Mouse (Mus musculus) heart, postnatal 0 days (tissue): ENCODE data around the gene Pou2f2. TPM values are rescaled to one million over a fixed set of nuclear protein-coding genes. Genes with fewer than 3 reads are reported as not detected.

Experiments
- ATAC-seq: fragments of 200-750 bp; cut with Nextera tagmentation; 2 replicates; pipeline ENCODE4 v1.8.0; 2017; ENCODE audit warnings: low read depth, moderate number of reproducible peaks, moderate library complexity; ENCODE audit not compliant: insufficient read depth
- DNase-seq: peaks from one replicate; pipeline ENCODE4 v3.0.0-alpha.2; 2016; ENCODE audit warnings: low spot score
- H3K27ac ChIP-seq: fragments of 300-500 bp; sonication (generic); 2 replicates; pipeline ENCODE4 v1.5.1; 2014; ENCODE audit warnings: low read depth, mild to moderate bottlenecking
- H3K27me3 ChIP-seq: fragments of 300-500 bp; sonication (generic); 2 replicates; pipeline ENCODE4 v1.6.1; 2014; ENCODE audit warnings: low read length, mixed read lengths; ENCODE audit not compliant: control insufficient read depth, insufficient read depth
- H3K36me3 ChIP-seq: fragments of 300-500 bp; sonication (generic); replicated peaks from 2 replicates; pipeline ENCODE4 v1.6.1; 2014; ENCODE audit warnings: low read length, mixed read lengths; ENCODE audit not compliant: control insufficient read depth, insufficient read depth
- H3K4me1 ChIP-seq: fragments of 300-500 bp; sonication (generic); 2 replicates; pipeline ENCODE4 v1.6.1; 2014; ENCODE audit warnings: antibody characterized with exemption; ENCODE audit not compliant: control insufficient read depth, insufficient read depth
- H3K4me2 ChIP-seq: fragments of 300-500 bp; sonication (generic); 2 replicates; pipeline ENCODE4 v1.6.1; 2014; ENCODE audit warnings: low read depth, mild to moderate bottlenecking, low read length, moderate library complexity
- H3K4me3 ChIP-seq: fragments of 300-500 bp; sonication (generic); 2 replicates; pipeline ENCODE4 v1.5.1; 2014; ENCODE audit warnings: low read depth, low read length
- H3K9ac ChIP-seq: fragments of 300-500 bp; sonication (generic); replicated peaks from 2 replicates; pipeline ENCODE4 v1.6.1; 2014; ENCODE audit warnings: low read depth, low read length, mixed read lengths
- H3K9me3 ChIP-seq: fragments of 300-500 bp; sonication (generic); replicated peaks from 2 replicates; pipeline ENCODE4 v1.6.1; 2016; ENCODE audit warnings: low read length; ENCODE audit not compliant: control insufficient read depth
- CTCF ChIP-seq: IDR thresholded peaks from 2 replicates; pipeline ENCODE4 v1.5.1; 2016; ENCODE audit warnings: antibody characterized with exemption, control low read depth, low read depth
- EP300 ChIP-seq: IDR thresholded peaks from 2 replicates; pipeline ENCODE4 v1.6.1; 2016; ENCODE audit warnings: antibody characterized with exemption, low read depth
- WGBS: fragments of 180-500 bp; shearing (Covaris S2); extraction: QIAGEN DNeasy Blood & Tissue Kit; methylation state at CpG from one replicate; pipeline ENCODE4 v1.1.7; 2014; 5-methylcytosine and 5-hydroxymethylcytosine counted together
- polyA plus RNA-seq: library from polyadenylated mRNA; unstranded; fragments of >200 nt; fragmentation: Nextera tagmentation; extraction: Ambion mirVana; gene quantifications from 2 replicates; pipeline ENCODE4 v1.2.1, GENCODE M21; 2015
- total RNA-seq: library from RNA; depleted of rRNA; stranded (reverse); fragments of >200 nt; gene quantifications from 2 replicates; pipeline ENCODE4 v1.2.3, GENCODE M21; 2014; ENCODE audit warnings: low replicate concordance

The Pou2f2 gene
- total and polyA plus RNA-seq, 2 experiments from 2014 or later = under 0.01 to 0.25 TPM

DNA sequence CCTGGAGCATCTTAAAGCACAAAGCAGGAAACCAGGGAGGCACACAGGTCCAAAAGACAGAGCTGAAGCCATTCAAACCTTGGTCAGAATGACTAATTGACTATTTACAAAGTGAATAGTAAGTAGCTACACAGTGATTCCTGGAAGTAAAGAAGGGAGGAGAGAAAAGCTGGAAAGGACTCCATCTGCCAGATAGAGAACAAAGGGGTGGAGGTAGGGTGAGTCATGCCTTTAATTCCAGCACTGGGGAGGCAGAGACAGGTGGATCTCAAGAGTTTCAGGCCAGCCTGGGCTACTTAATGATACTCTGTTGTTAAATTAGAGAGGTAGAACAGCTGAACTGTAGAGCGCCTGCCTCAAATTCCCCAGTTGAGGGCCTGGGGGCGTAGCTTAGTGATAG lies 34.6 kb upstream of the Pou2f2 start:
- Histone ChIP-seq H3K9ac (no peak overlapping the region), H3K27me3 (no peaks in the 10 kb centered on the region), H3K4me2 (no peak overlapping the region), H3K4me1 (peaks cover 6% of the 10 kb centered on the region; the same call in 1 of the 2 replicates), H3K9me3 (no peaks in the 10 kb centered on the region), H3K36me3 (peaks cover 45% of the 10 kb centered on the region), H3K27ac (no peak overlapping the region), H3K4me3 (no peak overlapping the region)
- ATAC-seq (no peak), DNase-seq (no peak)
- TF ChIP-seq EP300 (no peak), CTCF (no peak)
- 97% methylated on average over 2 of the region's 2 CpGs for WGBS

GRCm38 (mm10) chr7:25213099-25213498 lies 33.6 kb upstream of the Pou2f2 start:
- Histone ChIP-seq H3K36me3 (peaks cover 49% of the 10 kb centered on the region), H3K9ac (no peak overlapping the region), H3K27me3 (no peaks in the 10 kb centered on the region), H3K4me3 (no peak overlapping the region), H3K9me3 (no peaks in the 10 kb centered on the region), H3K4me1 (no peaks in the 10 kb centered on the region), H3K27ac (no peak overlapping the region), H3K4me2 (no peak overlapping the region)
- no peak for ATAC-seq
- DNase-seq = no peak
- WGBS = 66% methylated on average over 3 of the region's 3 CpGs
- no peak for TF ChIP-seq CTCF
- no peak for TF ChIP-seq EP300

DNA sequence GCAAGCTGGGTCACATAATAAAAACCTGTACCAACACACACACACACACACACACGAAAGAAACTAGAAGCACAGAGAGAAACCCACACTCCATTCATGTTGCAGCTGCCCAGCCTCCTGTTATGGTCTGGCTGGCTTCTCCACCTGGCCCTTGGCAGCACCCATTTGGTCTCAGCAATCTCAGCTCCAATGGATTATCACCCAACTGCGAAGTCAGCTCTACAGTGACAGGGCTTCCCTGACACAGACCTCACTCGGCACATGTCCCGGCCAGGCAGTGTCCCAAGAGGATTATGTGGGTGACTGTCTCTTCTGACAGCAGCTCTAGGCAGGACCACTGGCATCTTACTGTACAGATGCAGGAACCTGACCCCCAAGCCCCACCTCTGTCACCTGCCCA lies 31.0 kb upstream of the Pou2f2 start:
- TF ChIP-seq EP300 (no peak), CTCF (no peak)
- 75% methylated on average over 4 of the region's 4 CpGs for WGBS
- no peak overlapping the region for H3K4me3 ChIP-seq
- no peak overlapping the region for H3K4me2 ChIP-seq
- no peaks in the 10 kb centered on the region for H3K27me3 ChIP-seq
- H3K9me3 ChIP-seq = no peaks in the 10 kb centered on the region
- peaks cover 45% of the 10 kb centered on the region for H3K36me3 ChIP-seq
- no peak overlapping the region for H3K9ac ChIP-seq
- no peak for DNase-seq
- H3K27ac ChIP-seq = no peak overlapping the region
- H3K4me1 ChIP-seq = no peaks in the 10 kb centered on the region
- ATAC-seq = no peak

GRCm38 (mm10) chr7:25209161-25209622 lies 29.7 kb upstream of the Pou2f2 start:
- TF ChIP-seq EP300 (no peak), CTCF (no peak)
- ATAC-seq (no peak), DNase-seq (no peak)
- no peaks in the 10 kb centered on the region for H3K4me1 ChIP-seq
- H3K9ac ChIP-seq = no peak overlapping the region
- H3K36me3 ChIP-seq = peaks cover 37% of the 10 kb centered on the region
- H3K4me3 ChIP-seq = no peak overlapping the region
- H3K27me3 ChIP-seq = no peaks in the 10 kb centered on the region
- WGBS = 78% methylated on average over 3 of the region's 3 CpGs
- H3K4me2 ChIP-seq = no peak overlapping the region
- H3K9me3 ChIP-seq = no peaks in the 10 kb centered on the region
- H3K27ac ChIP-seq = no peak overlapping the region

DNA sequence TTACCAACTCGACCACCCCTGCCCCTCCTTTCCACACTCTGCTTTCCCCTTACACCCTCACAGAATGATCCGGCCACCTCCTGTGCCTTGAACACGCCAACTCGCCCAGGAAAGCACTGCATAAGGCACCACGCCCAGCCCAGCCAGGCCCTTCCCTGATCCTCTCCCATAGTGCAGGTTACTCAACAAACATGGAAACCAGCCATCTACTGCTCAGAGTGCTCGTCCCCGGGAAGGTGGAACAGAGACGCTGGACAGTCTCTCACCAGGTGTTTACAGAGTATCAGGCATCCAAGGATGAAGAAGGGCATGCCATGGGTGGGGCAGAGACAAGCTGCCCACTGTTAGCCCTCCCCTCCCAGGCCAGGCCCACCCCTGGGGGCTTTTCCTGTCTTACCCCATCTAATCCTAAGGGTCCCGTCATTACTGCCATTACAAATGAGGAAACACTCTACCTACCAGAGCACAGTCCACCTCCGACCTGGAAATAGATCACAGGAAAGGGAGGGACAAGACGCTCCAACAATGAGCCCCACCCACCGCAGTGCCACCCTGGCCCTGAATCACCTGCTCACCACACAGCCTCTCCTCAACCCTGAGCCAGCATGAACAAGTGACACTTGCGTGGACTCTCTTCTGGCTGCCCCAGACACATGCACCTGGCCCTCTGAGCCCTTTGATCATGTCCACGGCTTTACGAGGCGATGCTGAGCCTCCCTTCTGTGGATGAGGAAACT lies 26.7 kb upstream of the Pou2f2 start:
- Histone ChIP-seq H3K9ac (no peak overlapping the region), H3K27me3 (no peaks in the 10 kb centered on the region), H3K4me1 (no peaks in the 10 kb centered on the region), H3K27ac (no peak overlapping the region), H3K36me3 (peaks cover 43% of the 10 kb centered on the region), H3K4me3 (no peak overlapping the region), H3K9me3 (no peaks in the 10 kb centered on the region), H3K4me2 (no peak overlapping the region)
- DNase-seq (no peak), ATAC-seq (no peak)
- WGBS = 85% methylated on average over 16 of the region's 16 CpGs
- TF ChIP-seq EP300 (no peak), CTCF (no peak)
